Mouse (Mus musculus): ENCODE data around the gene Ccnf. TPM values are rescaled to one million over a fixed set of nuclear protein-coding genes. Genes with fewer than 3 reads are reported as not detected.

Gene Ccnf
- total RNA-seq, 2 experiments from 2014 or later, result 9.1 to 9.8 TPM

GRCm38 (mm10) chr17:24204846-24205245, 46.4 kb downstream of the Ccnf start:
- DNase-seq, result peak; percentile 13
- intact Hi-C loops (cut with DNase I), result no loop called here

- intact Hi-C loops (cut with DNase I), result no loop called here
Observed at GRCm38 (mm10) chr17:24203611-24204534, 47.4 kb downstream of the Ccnf start.

GRCm38 (mm10) chr17:24203068-24203467, 48.2 kb downstream of the Ccnf start:
- DNase-seq, result no peak
- intact Hi-C loops (cut with DNase I), result no loop called here

More at GRCm38 (mm10) chr17:24203611-24204534, 47.4 kb downstream of the Ccnf start:
- no peak for DNase-seq

GRCm38 (mm10) chr17:24201092-24201491, 50.2 kb downstream of the Ccnf start:
- intact Hi-C loops (cut with DNase I), result no loop called here
- DNase-seq, result no peak

DNA sequence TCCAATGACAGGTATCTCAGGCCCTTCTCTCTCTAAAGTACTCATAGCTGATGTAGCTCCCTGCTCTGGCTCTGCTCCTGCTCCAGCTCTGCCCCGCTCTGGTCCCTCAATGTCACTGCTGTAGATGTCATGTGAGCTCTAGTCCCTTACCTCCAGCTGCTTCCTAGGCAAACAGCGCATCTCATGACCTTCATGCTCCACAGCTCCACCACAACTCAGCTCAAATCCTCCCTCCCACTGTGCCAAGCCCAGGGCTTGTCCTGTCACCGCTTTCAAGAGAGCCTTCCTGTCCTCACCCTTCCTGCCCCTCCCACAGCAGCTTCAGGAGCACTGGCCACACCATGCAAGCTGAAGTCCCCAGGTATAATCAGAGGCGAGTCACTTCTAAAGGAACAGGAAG, 51.5 kb downstream of the Ccnf start:
- intact Hi-C loops (cut with DNase I), result no loop called here
- DNase-seq, result no peak

DNA sequence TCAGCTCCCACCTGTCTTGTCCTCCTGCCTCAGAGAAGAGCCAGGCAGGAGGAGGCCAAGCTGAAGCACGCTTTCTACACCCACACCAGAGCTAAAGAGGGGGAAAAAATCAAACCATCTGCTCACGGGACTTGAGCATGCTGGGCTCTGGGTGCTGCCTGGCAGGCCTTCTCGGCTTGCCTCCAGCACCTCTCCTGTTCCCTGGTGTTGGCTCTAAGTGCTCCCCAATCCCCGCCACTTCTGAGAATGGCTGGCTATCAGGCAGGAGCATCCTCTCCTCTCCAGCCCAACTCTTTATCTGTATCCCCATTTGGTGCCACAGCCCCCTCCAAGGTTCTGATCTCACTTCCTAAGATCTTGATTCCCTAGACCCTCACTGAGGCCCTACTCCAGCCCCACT, 52.0 kb downstream of the Ccnf start:
- intact Hi-C loops (cut with DNase I), result no loop called here
- peak; percentile 11 for DNase-seq

GRCm38 (mm10) chr17:24197032-24197824, 54.1 kb downstream of the Ccnf start:
- intact Hi-C loops (cut with DNase I), result no loop called here
- no peak for DNase-seq

- intact Hi-C loops (cut with DNase I), result no loop called here
- DNase-seq, result no peak
Observed at GRCm38 (mm10) chr17:24195349-24195748, 55.9 kb downstream of the Ccnf start.

GRCm38 (mm10) chr17:24193769-24194168, 57.5 kb downstream of the Ccnf start:
- DNase-seq, result no peak
- intact Hi-C loops (cut with DNase I), result no loop called here

- intact Hi-C loops (cut with DNase I), result no loop called here
- no peak for DNase-seq
Observed at GRCm38 (mm10) chr17:24193268-24193667, 58.0 kb downstream of the Ccnf start.

DNA sequence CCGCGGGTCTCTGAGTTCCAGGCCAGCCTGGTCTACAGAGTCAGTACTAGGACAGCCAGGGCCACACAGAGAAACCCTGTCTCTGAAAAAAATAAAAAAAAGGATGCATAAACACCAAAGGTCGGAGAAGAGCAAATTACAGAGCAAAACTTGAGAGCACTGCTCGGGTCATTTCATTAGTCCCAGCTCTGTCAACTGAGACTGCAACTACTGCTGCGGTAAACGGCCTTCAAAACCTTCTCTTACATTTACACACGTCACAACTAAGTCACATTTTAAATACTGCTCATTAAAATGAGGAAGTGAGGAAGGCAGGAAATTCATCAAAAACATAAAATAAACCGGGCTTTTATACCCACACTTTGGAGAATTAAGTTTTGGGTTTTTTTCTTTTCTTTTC, 58.4 kb downstream of the Ccnf start:
- intact Hi-C loops (cut with DNase I), result no loop called here
- DNase-seq, result no peak

DNA sequence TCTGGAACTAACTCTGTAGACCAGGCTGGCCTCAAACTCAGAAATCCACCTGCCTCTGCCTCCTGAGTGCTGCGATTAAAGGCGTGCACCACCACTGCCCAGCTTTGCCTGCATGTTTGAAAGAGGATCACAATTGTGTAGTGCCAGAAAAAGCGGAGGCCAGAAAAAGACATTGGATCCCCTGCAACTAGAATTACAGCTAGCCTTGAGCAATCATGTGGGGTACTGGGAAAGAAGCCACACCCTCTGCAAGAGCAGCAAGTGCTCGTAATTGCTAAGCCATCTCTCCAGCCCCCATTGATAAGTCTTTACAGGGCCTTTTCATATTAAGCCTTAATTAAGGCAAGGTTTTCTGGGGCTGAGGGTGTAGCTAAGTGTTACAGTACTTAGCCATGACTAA, 59.8 kb downstream of the Ccnf start:
- intact Hi-C loops (cut with DNase I), result no loop called here
- no peak for DNase-seq

DNA sequence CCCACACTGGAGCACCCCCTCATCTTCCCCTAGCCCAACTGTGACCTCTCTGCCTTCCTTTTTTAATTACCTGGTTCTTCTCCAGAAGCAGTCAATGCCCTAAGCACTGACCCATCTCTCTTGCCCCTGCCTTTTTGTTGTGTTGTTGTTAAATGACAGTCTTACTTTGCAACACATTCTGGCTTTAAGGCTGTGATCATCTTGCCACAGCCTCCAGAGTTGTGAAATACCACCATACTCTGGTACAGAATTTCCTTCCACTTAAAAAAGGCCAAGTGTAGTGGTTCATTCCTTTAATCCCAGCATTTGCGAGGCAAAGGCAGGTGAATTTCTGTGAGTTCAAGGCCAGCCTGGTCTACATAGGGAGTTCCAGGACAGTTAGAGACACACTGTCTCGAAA, 60.4 kb downstream of the Ccnf start:
- DNase-seq, result no peak
- intact Hi-C loops (cut with DNase I), result no loop called here

- intact Hi-C loops (cut with DNase I), result loop anchor here (10.0 kb wide), 1 partner anchor 221 kb away; no protein-coding TSS in a partner anchor
- no peak for DNase-seq
Observed at GRCm38 (mm10) chr17:24174259-24174658, 77.0 kb downstream of the Ccnf start.

DNA sequence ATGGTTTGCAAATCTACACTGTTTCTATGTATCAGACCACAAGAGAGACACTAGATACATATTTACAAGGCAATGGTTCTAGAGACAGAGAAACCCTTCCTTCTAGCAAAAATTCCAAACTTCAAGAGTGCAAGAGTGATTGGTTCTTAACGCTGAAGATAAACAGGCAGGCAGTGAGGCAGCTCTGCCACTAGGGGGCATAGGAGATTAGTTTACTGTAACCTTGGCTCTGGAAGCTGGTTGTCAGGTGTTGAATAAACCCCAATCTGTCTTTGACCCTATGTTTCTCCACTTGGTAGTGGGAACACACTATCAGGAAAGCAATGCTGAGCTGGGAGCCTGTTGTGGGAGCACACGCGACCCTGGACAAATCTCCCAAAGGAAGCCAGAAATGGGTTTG, 77.9 kb downstream of the Ccnf start:
- intact Hi-C loops (cut with DNase I), result loop anchor here (2.0 to 10.0 kb wide), 2 partner anchors 33 to 221 kb away; no protein-coding TSS in a partner anchor
- DNase-seq, result peak; percentile 68

Small RNAs within 50 kb of the gene (microRNA-seq; reads per million reads assigned to microRNA genes)
- gene Mir5134 (3.0 reads per million, percentile 1 among the genes with 10 or more reads in this experiment), gene Mir6965 (1.5 reads per million)

Other genes with a start within 250 kb of the Ccnf start
- gene Prss27, start 213.3 kb downstream of the Ccnf start, total RNA-seq (2021), result not detected
- 10 to 100 TPM; 67.0 to 68.4 TPM for gene Kctd5, start 178.0 kb downstream of the Ccnf start, total RNA-seq (2021)
- 10 to 100 TPM; 67.0 to 68.3 TPM for gene Pdpk1, start 100.6 kb downstream of the Ccnf start, total RNA-seq (2021)
- 10 to 100 TPM; 30.2 to 32.0 TPM for gene Amdhd2, start 87.7 kb downstream of the Ccnf start, total RNA-seq (2021)
- 100 to 1,000 TPM; 770 to 834 TPM for gene Atp6v0c, start 81.8 kb downstream of the Ccnf start, total RNA-seq (2021)
- gene Tbc1d24, start 45.9 kb downstream of the Ccnf start, total RNA-seq (2021), result 10 to 100 TPM; 82.8 to 91.5 TPM
- 10 to 100 TPM; 15.8 to 16.4 TPM for gene Ntn3, start 42.0 kb downstream of the Ccnf start, total RNA-seq (2021)
- 10 to 100 TPM; 12.6 to 13.7 TPM for gene Tedc2, start 30.6 kb downstream of the Ccnf start, total RNA-seq (2021)
- 1 to 10 TPM; 1.4 to 1.9 TPM for gene Abca17, start 99.6 kb upstream of the Ccnf start, total RNA-seq (2021)
- gene Abca3, start 100.5 kb upstream of the Ccnf start, total RNA-seq (2021), result 100 to 1,000 TPM; 109 to 114 TPM
- 100 to 1,000 TPM; 204 to 208 TPM for gene Rnps1, start 163.1 kb upstream of the Ccnf start, total RNA-seq (2021)
- gene Eci1, start 175.2 kb upstream of the Ccnf start, total RNA-seq (2021), result 10 to 100 TPM in 1 of 2 experiments, 1 to 10 TPM in 1; 9.4 to 11.5 TPM
- gene Dnase1l2, start 191.6 kb upstream of the Ccnf start, total RNA-seq (2021), result 1 to 10 TPM; 7.1 to 8.5 TPM
- gene E4f1, start 218.8 kb upstream of the Ccnf start, total RNA-seq (2021), result 10 to 100 TPM; 39.0 to 41.7 TPM
- gene Pgp, start 218.9 kb upstream of the Ccnf start, total RNA-seq (2021), result 10 to 100 TPM; 45.3 to 45.9 TPM
- gene Bricd5, start 222.4 kb upstream of the Ccnf start, total RNA-seq (2021), result under 1 TPM; 0.54 to 0.92 TPM
- gene Mlst8, start 227.6 kb upstream of the Ccnf start, total RNA-seq (2021), result 10 to 100 TPM; 33.4 to 39.1 TPM
- gene Caskin1, start 237.1 kb upstream of the Ccnf start, total RNA-seq (2021), result 100 to 1,000 TPM; 158 to 180 TPM

All from left cerebral cortex, postnatal 4 days (tissue).